Mouse (Mus musculus) 3T3-L1 (cell line): ENCODE results near the gene Clptm1.

Experiments used
- DNase-seq: peaks from one replicate; pipeline ENCODE4 v3.0.0-alpha.2; 2015; ENCODE audit warnings: low read depth, low spot score

Gene Clptm1

GRCm38 (mm10) chr7:19664955-19665841, at the start of gene Clptm1:
TSS of gene Clptm1 (minus strand) at chr7:19665033.
- DNase-seq, result peak; percentile 95

- DNase-seq, result no peak
These were observed 48.8 kb upstream of the Clptm1 start for GRCm38 (mm10) chr7:19713598-19713997.

- peak; percentile 45 for DNase-seq
These were observed 48.4 kb upstream of the Clptm1 start for GRCm38 (mm10) chr7:19713196-19713595.

GRCm38 (mm10) chr7:19712414-19712813, 47.6 kb upstream of the Clptm1 start:
- peak; percentile 55 for DNase-seq

GRCm38 (mm10) chr7:19710650-19711049, 45.8 kb upstream of the Clptm1 start:
- no peak for DNase-seq

- no peak for DNase-seq
These were observed 40.4 kb upstream of the Clptm1 start for GRCm38 (mm10) chr7:19705271-19705670.

GRCm38 (mm10) chr7:19704475-19704874, 39.6 kb upstream of the Clptm1 start:
- no peak for DNase-seq

GRCm38 (mm10) chr7:19702859-19703555, 38.2 kb upstream of the Clptm1 start:
- no peak for DNase-seq

GRCm38 (mm10) chr7:19701069-19701761, 36.4 kb upstream of the Clptm1 start:
- peak; percentile 75 for DNase-seq

- DNase-seq, result no peak
These were observed 35.7 kb upstream of the Clptm1 start for GRCm38 (mm10) chr7:19700299-19701068.

GRCm38 (mm10) chr7:19699827-19700148, 35.0 kb upstream of the Clptm1 start:
- no peak for DNase-seq

- DNase-seq, result no peak
These were observed 34.3 kb upstream of the Clptm1 start, which contains the start of gene Apoe for GRCm38 (mm10) chr7:19698907-19699826. TSS of gene Apoe (minus strand) at chr7:19699188.

- DNase-seq, result no peak
These were observed 33.4 kb upstream of the Clptm1 start for GRCm38 (mm10) chr7:19697949-19698906.

- DNase-seq, result no peak
These were observed 31.6 kb upstream of the Clptm1 start for GRCm38 (mm10) chr7:19696336-19696873.

- DNase-seq, result no peak
These were observed 31.0 kb upstream of the Clptm1 start for GRCm38 (mm10) chr7:19695881-19696280.

- no peak for DNase-seq
These were observed 30.4 kb upstream of the Clptm1 start for GRCm38 (mm10) chr7:19695213-19695594.

- no peak for DNase-seq
These were observed 29.7 kb upstream of the Clptm1 start for GRCm38 (mm10) chr7:19694336-19695212.

GRCm38 (mm10) chr7:19693421-19693820, 28.6 kb upstream of the Clptm1 start:
- no peak for DNase-seq
